Mouse (Mus musculus): ENCODE results near the gene Nrgn. TPM values are rescaled to one million over a fixed set of nuclear protein-coding genes. Genes with fewer than 3 reads are reported as not detected.

Gene Nrgn
- total and polyA plus RNA-seq, 3 experiments, result 0.58 to 43.5 TPM; not detected in 1

GRCm38 (mm10) chr9:37598637-37599036, 45.9 kb upstream of the Nrgn start:
- Histone ChIP-seq H3K36me3 (ENCODE audit: control insufficient read depth in 1 of 2, insufficient read depth in 2 of 2, low read length in 2 of 2) (peaks cover 0 to 4% of the 10 kb centered on the region in 2 experiments; a peak in 2 of 4 replicates), H3K9me3 (replicated peaks; ENCODE audit: insufficient read depth, low read length) (no peaks in the 10 kb centered on the region), H3K27me3 (ENCODE audit: control insufficient read depth in 1 of 2, insufficient read depth in 2 of 2, low read length in 2 of 2) (no peaks in the 10 kb centered on the region), H3K79me2 (ENCODE audit: control insufficient read depth, insufficient read depth, low read length, poor library complexity) (no peaks in the 10 kb centered on the region), H3K27ac (ENCODE audit: control insufficient read depth, low read depth, low read length) (no peak overlapping the region), H3K4me3 (ENCODE audit: control insufficient read depth in 1 of 2, insufficient read depth in 1 of 2, low read depth in 2 of 2, low read length in 2 of 2) (no peak overlapping the region), H3K4me1 (ENCODE audit: control insufficient read depth in 1 of 2, insufficient read depth in 2 of 2, low read length in 2 of 2) (peaks cover 6 to 16% of the 10 kb centered on the region in 2 experiments), H3K9ac (ENCODE audit: control insufficient read depth, low read depth, low read length, poor library complexity, severe bottlenecking) (no peak overlapping the region)
- TF ChIP-seq EP300 (IDR thresholded peaks at IDR 0.05; ENCODE audit: low read depth in 1 of 2, low read length in 2 of 2), result no peak
- TF ChIP-seq NRF1 (IDR thresholded peaks at IDR 0.05; ENCODE audit: insufficient read depth, low read depth, low read length, poor library complexity, severe bottlenecking), result no peak
- no peak for TF ChIP-seq ETS1 (IDR thresholded peaks at IDR 0.05; ENCODE audit: low read depth, low read length)
- TF ChIP-seq POLR2A (IDR thresholded peaks at IDR 0.05; ENCODE audit: control insufficient read depth in 1 of 2, insufficient read depth in 1 of 2, low read depth in 1 of 2, low read length in 2 of 2, poor library complexity in 1 of 2), result no peak
- TF ChIP-seq ELF1 (IDR thresholded peaks at IDR 0.05; ENCODE audit: low read depth, low read length), result no peak
- no peak for TF ChIP-seq HCFC1 (IDR thresholded peaks at IDR 0.05; ENCODE audit: low read depth, low read length)
- TF ChIP-seq KAT2A (conservative IDR thresholded peaks at IDR 0.05; ENCODE audit: low read depth, low read length), result no peak
- no peak for TF ChIP-seq POLR2AphosphoS2 (IDR thresholded peaks at IDR 0.05; ENCODE audit: low read length)
- TF ChIP-seq TBP (IDR thresholded peaks at IDR 0.05; ENCODE audit: low read depth, low read length), result no peak
- DNase-seq (ENCODE audit: low read depth, low spot score), result peak; percentile 26

GRCm38 (mm10) chr9:37595570-37595969, 42.9 kb upstream of the Nrgn start:
- peaks cover 9 to 19% of the 10 kb centered on the region in 2 experiments for H3K4me1 ChIP-seq (ENCODE audit: control insufficient read depth in 1 of 2, insufficient read depth in 2 of 2, low read length in 2 of 2)
- H3K27ac ChIP-seq (ENCODE audit: control insufficient read depth, low read depth, low read length), result no peak overlapping the region
- H3K79me2 ChIP-seq (ENCODE audit: control insufficient read depth, insufficient read depth, low read length, poor library complexity), result no peaks in the 10 kb centered on the region
- TF ChIP-seq USF2 (IDR thresholded peaks at IDR 0.05; ENCODE audit: borderline replicate concordance in 1 of 2, insufficient read depth in 1 of 2, low read depth in 1 of 2, low read length in 2 of 2) (0 out of 4 replicates have a peak, but pooled peaks of 1 of the 2 experiments have one; percentile 33), ELF1 (IDR thresholded peaks at IDR 0.05; ENCODE audit: low read depth, low read length) (no peak), USF1 (IDR thresholded peaks at IDR 0.05; ENCODE audit: low read depth, low read length) (peak; percentile 80)
- DNase-seq (ENCODE audit: low read depth, low spot score), result no peak
- H3K4me3 ChIP-seq (ENCODE audit: control insufficient read depth in 1 of 2, insufficient read depth in 1 of 2, low read depth in 2 of 2, low read length in 2 of 2), result no peak overlapping the region
- H3K9ac ChIP-seq (ENCODE audit: control insufficient read depth, low read depth, low read length, poor library complexity, severe bottlenecking), result no peak overlapping the region
- no peaks in the 10 kb centered on the region; the same call in 1 of the 2 replicates for H3K9me3 ChIP-seq (replicated peaks; ENCODE audit: insufficient read depth, low read length)
- peaks cover 0 to 4% of the 10 kb centered on the region in 2 experiments; a peak in 2 of 4 replicates for H3K36me3 ChIP-seq (ENCODE audit: control insufficient read depth in 1 of 2, insufficient read depth in 2 of 2, low read length in 2 of 2)
- H3K27me3 ChIP-seq (ENCODE audit: control insufficient read depth in 1 of 2, insufficient read depth in 2 of 2, low read length in 2 of 2), result no peaks in the 10 kb centered on the region

GRCm38 (mm10) chr9:37593690-37594089, 41.0 kb upstream of the Nrgn start:
- Histone ChIP-seq H3K4me3 (ENCODE audit: control insufficient read depth in 1 of 2, insufficient read depth in 1 of 2, low read depth in 2 of 2, low read length in 2 of 2) (no peak overlapping the region), H3K4me1 (ENCODE audit: control insufficient read depth in 1 of 2, insufficient read depth in 2 of 2, low read length in 2 of 2) (peaks cover 9 to 16% of the 10 kb centered on the region in 2 experiments; a peak in 3 of 4 replicates), H3K79me2 (ENCODE audit: control insufficient read depth, insufficient read depth, low read length, poor library complexity) (no peaks in the 10 kb centered on the region), H3K27ac (ENCODE audit: control insufficient read depth, low read depth, low read length) (no peak overlapping the region), H3K9me3 (replicated peaks; ENCODE audit: insufficient read depth, low read length) (no peaks in the 10 kb centered on the region; the same call in 1 of the 2 replicates), H3K9ac (ENCODE audit: control insufficient read depth, low read depth, low read length, poor library complexity, severe bottlenecking) (no peak overlapping the region), H3K27me3 (ENCODE audit: control insufficient read depth in 1 of 2, insufficient read depth in 2 of 2, low read length in 2 of 2) (no peaks in the 10 kb centered on the region), H3K36me3 (ENCODE audit: control insufficient read depth in 1 of 2, insufficient read depth in 2 of 2, low read length in 2 of 2) (peaks cover 0 to 4% of the 10 kb centered on the region in 2 experiments; a peak in 2 of 4 replicates)
- TF ChIP-seq ELF1 (IDR thresholded peaks at IDR 0.05; ENCODE audit: low read depth, low read length) (no peak), CTCF (IDR thresholded peaks at IDR 0.05 in 2 of 3, conservative IDR thresholded peaks at IDR 0.05 in 1 of 3; ENCODE audit: control insufficient read depth in 1 of 3, insufficient read depth in 1 of 3, low read depth in 2 of 3, low read length in 3 of 3, poor library complexity in 1 of 3, severe bottlenecking in 1 of 3) (no peak), ZC3H11A (IDR thresholded peaks at IDR 0.05; ENCODE audit: low read depth, low read length) (no peak)
- DNase-seq (ENCODE audit: low read depth, low spot score), result no peak
